Mouse (Mus musculus) layer of hippocampus, adult 2 months (tissue): ENCODE results near the gene Ankrd34c. TPM values are rescaled to one million over a fixed set of nuclear protein-coding genes. Genes with fewer than 3 reads are reported as not detected.
A peak's percentile ranks its signal among the peaks of the same experiment; 100 is the strongest.

Experiments used
- DNase-seq, 2 experiments: peaks; one replicate each; pipeline ENCODE4 v3.0.0; 2022; ENCODE audit warnings: low spot score in 2 of 2
- H3K27ac ChIP-seq: fragments of 200-600 bp; 2 replicates; pipeline ENCODE4 v1.8.1; 2022
- H3K4me3 ChIP-seq: fragments of 200-600 bp; 2 replicates; pipeline ENCODE4 v1.8.1; 2022; ENCODE audit warnings: mild to moderate bottlenecking
- CTCF ChIP-seq: fragments of 200-600 bp; conservative IDR thresholded peaks from 2 replicates; pipeline ENCODE4 v1.8.1; 2022; ENCODE audit warnings: antibody characterized with exemption, mild to moderate bottlenecking, moderate library complexity
- total RNA-seq, 2 experiments: library from RNA; stranded (reverse); gene quantifications; 2 replicates each; pipeline ENCODE4 v1.2.3; 2021

Gene Ankrd34c
- total RNA-seq, 2 experiments from 2014 or later, result 1.00 to 1.2 TPM

DNA sequence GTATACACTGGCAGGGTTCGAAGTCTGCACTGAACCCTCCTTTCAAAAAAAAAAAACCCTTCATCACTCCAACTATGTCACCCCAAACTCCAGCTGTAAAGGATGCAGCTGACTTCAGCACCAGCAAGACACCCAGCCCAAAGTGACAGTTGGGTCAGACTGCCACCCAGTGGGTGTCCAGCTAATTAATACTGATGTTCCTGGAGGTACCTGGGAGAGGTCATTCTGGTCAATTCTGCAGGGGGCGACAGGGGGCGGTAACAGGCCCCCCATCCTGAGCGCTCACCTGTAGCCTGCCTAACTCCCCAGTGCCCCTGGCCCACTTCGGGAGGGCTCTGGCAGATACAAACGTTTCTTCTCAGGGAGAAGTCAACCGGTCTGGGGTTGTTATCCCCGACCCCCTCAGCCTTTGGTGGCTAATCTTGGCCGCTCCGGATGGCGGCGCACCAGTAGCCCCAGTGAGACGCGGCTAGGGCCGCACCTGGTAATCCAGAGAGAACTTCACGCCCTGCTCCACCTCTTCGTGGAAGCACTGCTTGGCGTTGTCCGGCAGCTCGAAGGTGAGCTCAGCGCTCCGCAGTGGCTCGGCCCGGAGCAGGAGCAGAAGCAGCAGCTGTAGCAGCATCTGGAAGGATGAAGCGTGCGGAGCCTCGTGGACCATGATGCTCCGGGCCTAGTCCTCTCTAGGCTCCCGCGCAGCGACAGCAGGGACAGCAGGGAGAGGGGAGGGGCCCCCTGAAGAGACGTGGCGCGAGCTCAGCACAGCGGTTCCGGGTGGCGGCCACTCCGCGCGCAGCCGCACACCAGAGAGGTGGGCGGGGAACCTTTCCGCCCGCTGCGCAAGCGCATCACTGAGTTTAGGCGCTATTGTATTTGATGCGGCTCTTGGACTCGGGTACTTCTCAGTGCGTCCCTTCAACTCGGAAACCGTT is 33.7 kb downstream of the Ankrd34c start, which contains the start of gene Tmed3:
Gene Tmed3, minus strand, starts transcription at position 804 of the 932 bp plus-strand sequence.
- peak within 1 kb of the TSS; percentile 93 for H3K27ac ChIP-seq
- TF ChIP-seq CTCF, result peak; percentile 57
- peak; percentile 94 to 95 for DNase-seq
- peak within 1 kb of the TSS; percentile 72 for H3K4me3 ChIP-seq

DNA sequence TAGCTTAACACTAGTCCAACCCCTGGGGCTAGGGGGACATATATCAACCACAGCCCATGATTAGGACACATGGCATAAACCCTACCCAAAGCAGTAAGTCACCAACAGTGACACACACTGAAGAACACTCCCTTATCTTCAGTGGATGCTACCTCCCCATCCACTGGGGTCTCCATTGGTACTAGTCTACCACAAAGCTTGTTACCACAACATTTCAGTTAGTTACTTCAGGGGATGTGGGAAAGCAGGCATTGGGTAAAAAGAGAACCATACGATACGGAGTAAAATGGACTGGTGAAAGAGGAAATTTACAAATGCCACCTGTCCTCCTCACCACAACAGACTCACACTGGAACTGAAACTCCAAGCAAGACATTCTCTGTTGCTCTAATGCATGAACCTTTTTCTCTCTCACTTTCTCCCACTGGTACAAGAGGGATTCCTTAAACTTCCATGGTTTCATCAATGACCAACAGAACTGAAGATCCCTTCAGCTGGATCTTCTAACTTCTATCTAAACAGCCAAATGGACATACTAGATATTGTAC is 37.3 kb downstream of the Ankrd34c start:
- Histone ChIP-seq H3K4me3 (no peak overlapping the region), H3K27ac (no peak overlapping the region)
- no peak for TF ChIP-seq CTCF
- no peak for DNase-seq

DNA sequence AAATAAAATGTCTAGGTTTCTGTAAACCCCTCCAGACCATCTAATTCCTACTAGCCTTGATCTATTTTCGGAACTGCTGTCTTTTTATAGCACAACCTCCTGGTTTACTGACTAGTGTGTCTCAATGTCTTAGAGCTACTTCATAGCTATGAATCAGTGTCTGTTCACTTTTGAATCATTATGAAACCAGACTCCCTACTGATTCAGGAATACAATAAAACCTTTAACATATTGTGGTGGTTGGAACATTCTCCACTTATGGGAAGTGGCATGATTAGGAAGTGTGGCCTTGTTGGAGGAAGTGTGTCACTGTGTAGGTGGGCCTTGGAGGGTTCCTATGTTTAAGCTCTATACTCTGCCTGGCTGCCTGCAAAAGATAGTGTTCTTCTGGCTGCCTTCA is 43.1 kb downstream of the Ankrd34c start:
- DNase-seq, result no peak
- no peak overlapping the region for H3K4me3 ChIP-seq
- H3K27ac ChIP-seq, result no peak overlapping the region
- no peak for TF ChIP-seq CTCF

DNA sequence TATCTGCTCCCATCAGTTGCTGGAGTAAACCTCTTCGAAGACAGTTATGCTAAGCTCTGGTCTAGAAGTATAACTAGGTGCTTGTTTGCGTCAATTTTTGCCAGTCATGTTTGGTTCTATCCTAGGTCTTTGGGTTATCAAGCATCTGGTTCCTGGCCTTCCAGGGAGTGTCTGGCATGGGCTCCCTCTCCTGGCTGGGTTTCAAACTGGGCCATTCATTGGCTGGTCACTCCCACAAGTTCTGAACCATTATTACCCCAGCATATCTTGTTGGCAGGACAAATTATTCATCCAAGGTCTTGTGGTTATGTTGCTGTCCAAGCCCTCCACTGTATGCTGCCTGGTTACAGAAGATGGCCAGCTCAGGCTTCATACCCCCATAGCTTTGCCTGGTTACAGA is 44.6 kb downstream of the Ankrd34c start:
- no peak for TF ChIP-seq CTCF
- no peak for DNase-seq
- Histone ChIP-seq H3K27ac (no peak overlapping the region), H3K4me3 (no peak overlapping the region)

GRCm38 (mm10) chr9:89689179-89689578 is 49.1 kb downstream of the Ankrd34c start:
- Histone ChIP-seq H3K27ac (no peak overlapping the region), H3K4me3 (no peak overlapping the region)
- DNase-seq, result no peak
- no peak for TF ChIP-seq CTCF

GRCm38 (mm10) chr9:89687503-89688226 is 50.6 kb downstream of the Ankrd34c start:
- Histone ChIP-seq H3K27ac (no peak overlapping the region), H3K4me3 (no peak overlapping the region)
- peak in 1 of 2 experiments; percentile 41 for DNase-seq
- TF ChIP-seq CTCF, result peak; percentile 88

DNA sequence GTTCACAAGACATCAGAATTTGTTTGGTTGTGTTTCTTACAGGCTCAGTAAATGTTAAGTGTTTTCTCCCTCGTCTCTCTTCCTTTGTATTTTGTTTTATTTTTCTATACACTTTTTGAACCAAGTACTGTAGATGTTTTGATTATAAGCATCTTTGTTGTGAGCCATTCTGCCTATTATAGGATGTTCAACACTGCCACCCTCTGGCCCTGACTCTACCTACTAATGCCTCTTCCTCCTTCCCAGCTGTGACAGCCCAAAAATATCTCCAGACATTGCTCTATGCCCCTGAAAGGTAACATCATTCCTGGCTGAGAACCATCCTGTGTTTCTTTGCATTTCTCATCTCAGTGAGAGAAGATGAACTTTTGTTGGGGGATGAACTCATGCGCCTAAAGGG is 52.0 kb downstream of the Ankrd34c start:
- no peak for DNase-seq
- peak; percentile 62 for TF ChIP-seq CTCF
- H3K4me3 ChIP-seq, result no peak overlapping the region
- no peak overlapping the region for H3K27ac ChIP-seq

- peak; percentile 82 for TF ChIP-seq CTCF
- peak in 1 of 2 experiments; percentile 19 for DNase-seq
- H3K4me3 ChIP-seq, result no peak overlapping the region
- H3K27ac ChIP-seq, result no peak overlapping the region
These were observed 59.3 kb downstream of the Ankrd34c start for GRCm38 (mm10) chr9:89678974-89679373.

Other genes starting within 250 kb of the Ankrd34c start
- 1 to 10 TPM; 2.9 to 3.2 TPM for gene Minar1, start 115.3 kb downstream of the Ankrd34c start, total RNA-seq
- gene Tmed3, start 33.4 kb downstream of the Ankrd34c start, total RNA-seq, result 10 to 100 TPM; 24.8 to 26.4 TPM
- 100 to 1,000 TPM; 480 to 498 TPM for gene Rasgrf1, start 171.4 kb upstream of the Ankrd34c start, total RNA-seq